Mouse (Mus musculus): ENCODE data around the gene Usb1.

Gene Usb1

DNA sequence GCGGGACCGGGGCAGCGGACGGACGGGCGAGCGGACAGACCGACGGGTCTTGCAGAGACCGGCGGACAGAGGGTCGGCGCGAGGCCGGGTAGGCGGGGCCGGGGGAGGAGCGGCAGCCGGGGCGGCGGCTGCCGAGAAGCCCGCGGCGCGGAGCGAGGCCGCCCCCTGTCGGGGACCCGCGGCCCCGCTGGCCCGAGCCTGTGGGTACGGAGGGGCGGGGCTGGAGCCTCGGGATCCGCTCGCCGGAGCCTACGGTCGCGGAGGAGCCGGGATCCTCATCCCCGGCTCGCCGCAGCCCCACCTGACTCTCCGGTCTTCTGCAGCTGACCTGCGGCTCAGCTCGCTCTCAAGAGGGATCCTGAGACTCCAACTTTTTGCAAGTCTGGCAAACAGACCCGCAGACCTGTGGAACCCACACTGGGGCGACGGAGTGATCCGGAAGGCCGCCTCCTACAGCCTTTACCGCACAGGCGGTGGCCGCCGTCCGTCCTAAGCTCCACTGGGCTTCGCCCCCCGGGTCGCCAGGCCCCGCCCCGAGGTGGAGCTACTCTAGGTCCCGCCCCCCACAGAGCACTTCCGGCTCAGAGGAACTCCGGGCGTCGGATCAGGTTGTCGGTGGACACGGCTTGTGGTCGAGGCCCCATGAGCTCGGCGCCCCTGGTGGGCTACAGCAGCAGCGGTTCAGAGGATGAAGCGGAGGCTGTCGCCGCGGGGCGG lies at the start of gene Usb1, which contains the start of gene Zfp319:
Usb1 (plus strand) TSS at position 565 of the 717 bp plus-strand sequence.
Zfp319 (minus strand) TSS at position 231 of the 717 bp plus-strand sequence.
- DNase-seq (ENCODE audit: low spot score in 2 of 2): peak; percentile 83 to 88

DNA sequence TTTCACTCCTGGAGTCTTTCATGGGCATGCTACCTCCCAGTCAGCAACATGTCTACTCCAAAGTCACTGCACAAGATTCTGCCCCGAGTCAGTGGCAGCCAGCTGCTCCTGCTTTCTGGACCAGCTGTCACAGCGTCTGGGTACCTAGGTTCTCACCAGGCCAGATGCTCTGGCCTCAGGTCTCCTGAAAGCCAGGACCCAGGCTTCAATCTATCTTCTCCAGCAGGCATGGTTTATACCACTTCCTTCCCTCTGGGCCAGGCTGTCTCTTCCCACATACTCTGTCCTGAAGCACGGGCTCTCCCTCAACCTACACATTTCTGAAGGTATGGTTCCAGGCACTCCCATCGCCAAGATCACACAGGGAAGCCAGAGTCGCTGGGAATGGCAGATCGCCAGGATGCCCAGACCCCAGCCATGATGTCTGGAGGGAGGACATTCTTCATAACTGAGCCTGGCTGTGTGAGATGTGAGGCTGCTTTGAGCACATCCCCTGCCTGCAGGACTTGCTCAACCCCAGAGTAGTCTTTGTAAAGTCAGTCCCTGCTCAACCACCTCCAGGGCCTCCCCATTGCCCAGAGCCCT lies 42.9 kb upstream of the Usb1 start:
- DNase-seq (ENCODE audit: low spot score in 2 of 2): no peak

GRCm38 (mm10) chr8:95293172-95293571 lies 38.9 kb upstream of the Usb1 start:
- no peak for DNase-seq (ENCODE audit: low spot score in 2 of 2)

DNA sequence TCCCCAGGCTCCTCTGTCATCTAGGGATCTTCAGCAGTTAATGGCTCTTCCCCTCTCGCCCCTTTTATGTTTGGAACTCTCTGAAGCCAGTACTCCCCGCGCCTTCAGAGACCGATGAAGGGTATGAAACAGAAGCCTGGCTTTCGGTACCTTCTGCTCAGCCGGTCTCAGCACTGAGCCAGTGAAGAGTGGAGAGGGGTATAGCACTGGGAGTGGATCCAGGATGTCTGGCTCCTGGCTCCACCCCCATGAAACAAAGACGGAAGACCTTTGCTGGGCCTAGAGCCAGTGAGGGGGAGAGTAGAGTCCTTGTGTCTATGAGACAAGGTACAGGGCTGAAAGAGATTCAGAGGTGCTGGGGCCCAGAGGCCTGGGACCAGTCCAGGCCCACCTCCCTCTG lies 38.2 kb upstream of the Usb1 start:
- no peak for DNase-seq (ENCODE audit: low spot score in 2 of 2)

DNA sequence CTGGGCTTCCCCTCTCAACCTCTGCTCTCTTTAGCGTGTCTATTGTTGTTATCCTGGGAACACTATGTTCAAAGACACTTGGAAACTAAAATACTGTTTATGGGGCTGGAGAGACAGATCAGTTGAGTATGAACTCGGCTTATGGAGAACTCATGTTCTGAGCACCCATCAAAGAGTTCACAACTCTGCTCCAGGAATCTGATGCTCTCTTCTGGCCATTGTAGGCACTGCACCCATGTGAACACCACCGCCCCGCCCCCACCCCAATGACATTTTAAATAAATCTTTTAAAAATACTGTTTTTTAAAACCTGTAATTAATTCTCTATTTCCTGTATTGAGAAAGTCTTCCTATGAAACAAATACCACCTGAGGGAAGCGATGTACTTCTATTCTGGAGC lies 29.7 kb upstream of the Usb1 start:
- no peak for DNase-seq (ENCODE audit: low spot score in 2 of 2)

DNA sequence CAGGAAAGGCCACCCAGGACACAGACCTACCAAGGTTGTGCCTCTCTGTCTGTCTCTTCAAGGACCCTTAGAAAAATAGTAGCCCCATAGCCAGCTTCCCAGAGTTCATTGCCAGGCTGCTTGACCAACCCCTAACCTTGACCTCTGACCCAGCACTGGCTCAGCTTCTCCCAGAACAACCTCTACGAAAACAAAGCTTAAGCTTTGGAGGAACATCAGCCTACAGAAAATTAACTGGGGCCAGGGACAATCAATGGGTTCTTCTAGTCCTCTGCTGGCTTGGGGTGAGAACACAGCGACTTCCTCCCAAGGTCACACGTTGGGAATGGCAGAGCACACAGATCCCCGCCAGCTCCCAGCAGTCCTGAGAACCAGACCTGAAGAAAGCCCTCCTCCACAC lies 26.6 kb upstream of the Usb1 start:
- DNase-seq (ENCODE audit: low spot score in 2 of 2): no peak

DNA sequence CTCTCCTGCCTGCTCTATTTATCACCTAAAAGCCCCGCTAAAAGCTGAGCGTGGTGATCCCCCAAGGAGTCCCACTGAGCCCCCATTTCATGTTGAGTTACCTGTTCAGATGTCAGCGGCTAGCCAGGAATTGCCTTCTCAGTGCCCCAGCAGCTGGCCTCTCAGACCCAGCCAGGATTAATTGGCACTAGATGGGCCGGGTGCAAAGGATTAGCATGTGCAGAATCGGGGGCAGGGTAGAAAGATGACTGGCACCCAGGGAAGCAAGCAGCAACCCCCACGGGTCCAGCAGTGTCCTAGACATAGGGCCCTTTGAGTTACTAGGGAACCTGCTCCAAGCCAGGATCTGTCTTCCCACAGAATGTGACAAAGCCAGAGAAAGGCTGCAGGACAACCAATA lies 25.7 kb upstream of the Usb1 start, which contains the start of gene Cngb1:
Cngb1 (minus strand) TSS at position 155 of the 400 bp plus-strand sequence.
- DNase-seq (ENCODE audit: low spot score in 2 of 2): no peak

- no peak for DNase-seq (ENCODE audit: low spot score in 2 of 2)
Measured at GRCm38 (mm10) chr8:95310342-95310970, 21.6 kb upstream of the Usb1 start, which contains the start of gene Tepp. Gene Tepp (plus strand): TSS chr8:95310566.

DNA sequence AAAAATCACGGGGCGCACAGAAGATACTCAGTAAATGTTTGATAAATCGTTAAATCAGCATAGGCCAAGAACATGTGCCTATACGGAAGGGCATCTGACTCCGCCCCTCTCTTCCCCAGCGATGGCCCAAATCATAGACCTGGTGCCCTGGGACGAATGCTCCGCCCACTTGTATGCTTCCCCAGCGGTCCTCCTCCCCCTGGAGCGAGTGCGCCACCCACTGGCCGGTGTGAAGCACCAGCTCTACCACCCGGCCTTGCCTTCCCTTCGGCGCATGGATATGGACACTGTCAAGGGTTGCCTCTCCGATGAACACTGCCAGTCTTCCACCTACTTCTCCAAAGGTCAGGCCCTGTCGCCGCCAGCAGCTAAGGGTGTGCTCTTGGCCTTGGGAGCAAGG lies 19.2 kb upstream of the Usb1 start:
- DNase-seq (ENCODE audit: low spot score in 2 of 2): no peak

DNA sequence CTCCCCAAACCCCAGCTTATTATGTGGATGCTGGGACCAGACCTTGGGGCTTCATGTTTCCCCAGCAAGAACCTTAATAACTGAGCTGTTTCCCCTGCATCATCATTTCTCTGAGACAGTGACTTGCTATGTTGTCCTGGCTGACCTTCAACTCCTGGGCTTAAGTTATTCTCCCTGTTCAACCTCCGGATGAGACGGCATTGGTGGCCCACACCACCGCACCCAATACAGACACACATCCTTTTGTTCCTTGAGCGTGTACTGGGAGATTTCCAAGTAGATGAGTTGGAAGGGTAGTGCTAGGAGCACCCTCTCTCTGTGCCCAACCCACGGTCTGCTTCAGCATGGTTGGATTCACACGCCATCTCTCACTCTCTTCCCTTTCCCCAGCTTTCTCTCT lies 18.2 kb upstream of the Usb1 start:
- no peak for DNase-seq (ENCODE audit: low spot score in 2 of 2)

GRCm38 (mm10) chr8:95314707-95315106 lies 17.4 kb upstream of the Usb1 start:
- no peak for DNase-seq (ENCODE audit: low spot score in 2 of 2)

- DNase-seq (ENCODE audit: low spot score in 2 of 2): no peak
Measured at GRCm38 (mm10) chr8:95315350-95315749, 16.7 kb upstream of the Usb1 start.

- DNase-seq (ENCODE audit: low spot score in 2 of 2): no peak
Measured at GRCm38 (mm10) chr8:95320224-95321139, 11.6 kb upstream of the Usb1 start.

DNA sequence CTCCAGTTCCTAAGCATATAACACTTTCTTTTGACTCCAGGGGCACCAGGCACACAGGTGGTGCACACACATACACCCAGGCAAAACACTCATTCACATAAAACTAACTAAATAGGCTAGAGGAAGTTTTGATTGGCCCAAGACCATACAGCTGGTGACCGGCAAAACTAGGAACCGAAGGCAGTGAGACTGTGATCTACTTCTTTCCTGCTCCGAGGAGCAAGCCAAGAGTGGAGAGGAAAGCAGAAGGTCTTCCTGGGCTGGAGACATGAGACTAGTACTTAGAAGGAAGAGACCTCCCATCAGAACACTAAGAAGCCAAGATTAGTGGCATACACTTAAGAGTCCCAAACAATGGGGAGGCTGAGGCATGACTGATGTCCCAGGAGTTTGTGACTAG lies 8.9 kb upstream of the Usb1 start:
- DNase-seq (ENCODE audit: low spot score in 2 of 2): no peak

DNA sequence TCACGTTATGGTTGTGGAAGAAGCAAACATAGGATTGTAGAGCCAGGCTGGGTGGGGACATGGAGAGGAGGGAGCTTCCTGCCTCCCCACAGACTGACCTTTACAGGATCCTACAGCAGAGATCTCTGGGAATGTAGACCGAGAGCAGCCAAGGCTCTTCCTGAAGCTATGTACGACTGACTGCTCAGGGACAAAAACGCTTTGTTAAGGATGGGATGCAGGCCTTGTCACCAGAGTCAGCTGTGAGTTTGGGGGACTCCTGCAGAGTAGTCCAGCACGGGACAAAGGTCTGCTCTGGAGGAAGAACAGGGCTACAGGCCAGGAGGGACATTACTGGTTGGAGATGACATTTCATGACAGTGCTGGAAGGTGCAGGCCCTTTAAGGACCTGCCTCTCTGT lies 7.4 kb upstream of the Usb1 start:
- no peak for DNase-seq (ENCODE audit: low spot score in 2 of 2)

GRCm38 (mm10) chr8:95326822-95327221 lies 5.3 kb upstream of the Usb1 start:
- no peak for DNase-seq (ENCODE audit: low spot score in 2 of 2)

DNA sequence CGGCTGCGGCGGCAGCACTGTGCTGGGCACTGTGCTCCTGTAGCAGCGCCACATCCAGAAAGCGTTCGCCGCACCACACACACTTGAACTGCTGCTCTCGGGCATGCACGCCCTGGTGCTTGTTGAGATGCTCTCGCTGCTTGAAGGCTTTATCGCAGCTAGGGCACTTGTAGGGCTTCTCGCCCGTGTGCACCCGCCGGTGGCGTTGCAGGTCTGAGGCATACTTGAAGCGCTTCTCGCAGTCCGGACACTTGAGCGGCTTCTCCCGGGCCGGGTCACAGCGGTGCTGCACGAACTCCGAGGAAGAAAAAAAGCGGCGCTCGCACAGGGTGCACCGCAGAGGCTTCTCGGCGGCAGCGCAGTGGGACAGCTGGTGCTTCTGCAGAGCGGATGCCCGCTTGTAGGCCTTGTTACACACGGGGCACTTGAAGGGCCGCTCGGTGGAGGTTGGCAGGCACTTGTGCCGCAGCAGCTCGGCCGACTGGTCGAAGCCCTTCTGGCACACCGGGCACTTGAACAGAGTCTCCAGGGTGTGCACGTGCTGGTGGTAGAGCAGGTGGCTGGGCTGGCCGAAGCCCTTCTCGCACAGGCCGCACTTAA lies 4.1 kb upstream of the Usb1 start:
- DNase-seq (ENCODE audit: low spot score in 2 of 2): no peak

- no peak for DNase-seq (ENCODE audit: low spot score in 2 of 2)
Measured at GRCm38 (mm10) chr8:95330367-95330766, 1.7 kb upstream of the Usb1 start.

- peak; percentile 34 to 38 for DNase-seq (ENCODE audit: low spot score in 2 of 2)
Measured at GRCm38 (mm10) chr8:95331156-95331719, 846 bp upstream of the Usb1 start.

- DNase-seq (ENCODE audit: low spot score in 2 of 2): no peak
Measured at GRCm38 (mm10) chr8:95332437-95333199, 534 bp downstream of the Usb1 start.

All from frontal cortex, postnatal 25 days (tissue).